Mouse (Mus musculus): ENCODE data around the gene BC049715. TPM values are rescaled to one million over a fixed set of nuclear protein-coding genes. Genes with fewer than 3 reads are reported as not detected.

The BC049715 gene
- total and polyA plus RNA-seq, 2 experiments: 0.18 to 0.61 TPM

- Histone ChIP-seq H3K4me3 (ENCODE audit: insufficient read depth, low read depth, low read length) (no peak overlapping the region), H3K79me2 (ENCODE audit: control insufficient read depth, insufficient read depth, low read length) (no peaks in the 10 kb centered on the region), H3K27ac (replicated peaks; ENCODE audit: insufficient read depth, low read depth, low read length) (no peak overlapping the region), H3K36me3 (ENCODE audit: control insufficient read depth, insufficient read depth, low read length) (no peaks in the 10 kb centered on the region), H3K27me3 (ENCODE audit: control insufficient read depth, insufficient read depth, low read length) (no peaks in the 10 kb centered on the region), H3K4me1 (ENCODE audit: control insufficient read depth, insufficient read depth, low read length) (no peaks in the 10 kb centered on the region), H3K9ac (ENCODE audit: low read depth, low read length) (no peak overlapping the region)
- TF ChIP-seq CTCF (IDR thresholded peaks at IDR 0.05; ENCODE audit: low read depth, low read length) (no peak), POLR2A (IDR thresholded peaks at IDR 0.05; ENCODE audit: extremely low read depth, insufficient read depth, low read length) (no peak)
- no peak for DNase-seq (ENCODE audit: extremely low read depth, low read depth, low spot score)
- 77% methylated on average over 3 of the region's 3 CpGs for WGBS
Measured at GRCm38 (mm10) chr6:136852762-136853161, 25.3 kb downstream of the BC049715 start.

- Histone ChIP-seq H3K27me3 (ENCODE audit: control insufficient read depth, insufficient read depth, low read length) (no peaks in the 10 kb centered on the region), H3K4me3 (ENCODE audit: insufficient read depth, low read depth, low read length) (no peak overlapping the region), H3K79me2 (ENCODE audit: control insufficient read depth, insufficient read depth, low read length) (no peaks in the 10 kb centered on the region), H3K9ac (ENCODE audit: low read depth, low read length) (no peak overlapping the region), H3K27ac (replicated peaks; ENCODE audit: insufficient read depth, low read depth, low read length) (no peak overlapping the region), H3K4me1 (ENCODE audit: control insufficient read depth, insufficient read depth, low read length) (no peaks in the 10 kb centered on the region), H3K36me3 (ENCODE audit: control insufficient read depth, insufficient read depth, low read length) (no peaks in the 10 kb centered on the region)
- WGBS: 84% methylated on average over 11 of the region's 11 CpGs
- TF ChIP-seq POLR2A (IDR thresholded peaks at IDR 0.05; ENCODE audit: extremely low read depth, insufficient read depth, low read length) (no peak), CTCF (IDR thresholded peaks at IDR 0.05; ENCODE audit: low read depth, low read length) (no peak)
- DNase-seq (ENCODE audit: extremely low read depth, low read depth, low spot score): no peak
Measured at GRCm38 (mm10) chr6:136854361-136854781, 26.9 kb downstream of the BC049715 start.

GRCm38 (mm10) chr6:136855183-136855582 is 27.8 kb downstream of the BC049715 start:
- no peaks in the 10 kb centered on the region for H3K36me3 ChIP-seq (ENCODE audit: control insufficient read depth, insufficient read depth, low read length)
- no peaks in the 10 kb centered on the region for H3K27me3 ChIP-seq (ENCODE audit: control insufficient read depth, insufficient read depth, low read length)
- WGBS: 66% methylated on average over 2 of the region's 2 CpGs
- H3K9ac ChIP-seq (ENCODE audit: low read depth, low read length): no peak overlapping the region
- no peak overlapping the region for H3K27ac ChIP-seq (replicated peaks; ENCODE audit: insufficient read depth, low read depth, low read length)
- DNase-seq (ENCODE audit: extremely low read depth, low read depth, low spot score): no peak
- TF ChIP-seq CTCF (IDR thresholded peaks at IDR 0.05; ENCODE audit: low read depth, low read length): no peak
- TF ChIP-seq POLR2A (IDR thresholded peaks at IDR 0.05; ENCODE audit: extremely low read depth, insufficient read depth, low read length): no peak
- no peaks in the 10 kb centered on the region for H3K79me2 ChIP-seq (ENCODE audit: control insufficient read depth, insufficient read depth, low read length)
- no peaks in the 10 kb centered on the region for H3K4me1 ChIP-seq (ENCODE audit: control insufficient read depth, insufficient read depth, low read length)
- no peak overlapping the region for H3K4me3 ChIP-seq (ENCODE audit: insufficient read depth, low read depth, low read length)

GRCm38 (mm10) chr6:136856071-136856636 is 28.7 kb downstream of the BC049715 start:
- Histone ChIP-seq H3K79me2 (ENCODE audit: control insufficient read depth, insufficient read depth, low read length) (no peaks in the 10 kb centered on the region), H3K27ac (replicated peaks; ENCODE audit: insufficient read depth, low read depth, low read length) (peak overlapping the region; percentile 47), H3K36me3 (ENCODE audit: control insufficient read depth, insufficient read depth, low read length) (no peaks in the 10 kb centered on the region), H3K4me3 (ENCODE audit: insufficient read depth, low read depth, low read length) (peak overlapping the region; percentile 55), H3K4me1 (ENCODE audit: control insufficient read depth, insufficient read depth, low read length) (no peaks in the 10 kb centered on the region), H3K9ac (ENCODE audit: low read depth, low read length) (peak overlapping the region; percentile 57; the same call in 1 of the 2 replicates), H3K27me3 (ENCODE audit: control insufficient read depth, insufficient read depth, low read length) (no peaks in the 10 kb centered on the region)
- no peak for DNase-seq (ENCODE audit: extremely low read depth, low read depth, low spot score)
- 61% methylated on average over 14 of the region's 14 CpGs for WGBS
- TF ChIP-seq POLR2A (IDR thresholded peaks at IDR 0.05; ENCODE audit: extremely low read depth, insufficient read depth, low read length): no peak
- TF ChIP-seq CTCF (IDR thresholded peaks at IDR 0.05; ENCODE audit: low read depth, low read length): no peak

GRCm38 (mm10) chr6:136857186-136857872 is 29.9 kb downstream of the BC049715 start, which contains the start of gene Art4:
TSS of gene Art4 (minus strand) at chr6:136857733.
- Histone ChIP-seq H3K36me3 (ENCODE audit: control insufficient read depth, insufficient read depth, low read length) (no peaks in the 10 kb centered on the region), H3K27ac (replicated peaks; ENCODE audit: insufficient read depth, low read depth, low read length) (peak within 1 kb of the TSS; percentile 63), H3K4me1 (ENCODE audit: control insufficient read depth, insufficient read depth, low read length) (no peaks in the 10 kb centered on the region), H3K79me2 (ENCODE audit: control insufficient read depth, insufficient read depth, low read length) (no peaks in the 10 kb centered on the region), H3K27me3 (ENCODE audit: control insufficient read depth, insufficient read depth, low read length) (no peaks in the 10 kb centered on the region), H3K9ac (ENCODE audit: low read depth, low read length) (peak within 1 kb of the TSS; percentile 35; the same call in 1 of the 2 replicates), H3K4me3 (ENCODE audit: insufficient read depth, low read depth, low read length) (peak within 1 kb of the TSS; percentile 44)
- 61% methylated on average over 18 of the region's 18 CpGs for WGBS
- no peak for TF ChIP-seq CTCF (IDR thresholded peaks at IDR 0.05; ENCODE audit: low read depth, low read length)
- no peak for TF ChIP-seq POLR2A (IDR thresholded peaks at IDR 0.05; ENCODE audit: extremely low read depth, insufficient read depth, low read length)
- DNase-seq (ENCODE audit: extremely low read depth, low read depth, low spot score): no peak

GRCm38 (mm10) chr6:136857873-136858260 is 30.4 kb downstream of the BC049715 start:
- no peak for TF ChIP-seq CTCF (IDR thresholded peaks at IDR 0.05; ENCODE audit: low read depth, low read length)
- TF ChIP-seq POLR2A (IDR thresholded peaks at IDR 0.05; ENCODE audit: extremely low read depth, insufficient read depth, low read length): no peak
- WGBS: 26% methylated on average over 11 of the region's 11 CpGs
- Histone ChIP-seq H3K4me3 (ENCODE audit: insufficient read depth, low read depth, low read length) (peak overlapping the region; percentile 44; the same call in 1 of the 2 replicates), H3K4me1 (ENCODE audit: control insufficient read depth, insufficient read depth, low read length) (no peaks in the 10 kb centered on the region), H3K36me3 (ENCODE audit: control insufficient read depth, insufficient read depth, low read length) (no peaks in the 10 kb centered on the region), H3K9ac (ENCODE audit: low read depth, low read length) (0 out of 2 replicates have a peak overlapping the region, but pooled peaks have one; percentile 23), H3K27ac (replicated peaks; ENCODE audit: insufficient read depth, low read depth, low read length) (peak overlapping the region; percentile 63), H3K79me2 (ENCODE audit: control insufficient read depth, insufficient read depth, low read length) (no peaks in the 10 kb centered on the region), H3K27me3 (ENCODE audit: control insufficient read depth, insufficient read depth, low read length) (no peaks in the 10 kb centered on the region)
- peak; percentile 44 for DNase-seq (ENCODE audit: extremely low read depth, low read depth, low spot score)
